28 mouse cellular contexts compared by ENCODE assay signal in the genomic region with DNA sequence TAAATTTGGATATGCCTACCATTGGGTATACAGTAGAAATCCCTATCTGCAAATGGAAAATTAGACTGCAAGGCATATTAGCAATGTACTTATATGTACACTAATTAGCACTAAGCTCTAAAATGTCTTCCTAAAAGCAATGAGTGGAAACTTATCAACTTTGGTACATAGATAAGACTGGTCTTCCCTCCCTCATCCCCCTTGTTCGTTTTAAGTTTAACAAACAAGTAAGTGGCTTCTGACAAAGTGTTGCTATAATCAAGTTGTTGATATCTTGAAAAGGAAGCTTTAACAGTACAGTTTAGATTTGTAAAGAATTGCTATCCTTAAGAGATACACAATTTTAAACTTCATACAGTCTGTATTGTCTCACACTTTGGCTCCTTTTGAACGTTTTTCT.
"Had no signal": no experiment of that assay in that cellular context is flagged by ENCODE, and none has a peak within 500 bp of the region (broad histone marks: within the 10 kb centered on the region; RNA-seq: fewer than 3 reads in every experiment).

No protein-coding gene starts in this region.

- H3K4me1 ChIP-seq: limb, embryonic 10.5 days; limb, embryonic 12.5 days; limb, embryonic 13.5 days; limb, embryonic 15.5 days; lung, embryonic 15.5 days; midbrain, embryonic 10.5 days; midbrain, embryonic 12.5 days; neural tube, embryonic 12.5 days had no signal

- H3K9me3 ChIP-seq: limb, embryonic 10.5 days; limb, embryonic 12.5 days; limb, embryonic 13.5 days; limb, embryonic 15.5 days; liver, embryonic 12.5 days; liver, embryonic 13.5 days; liver, embryonic 15.5 days; lung, embryonic 15.5 days; megakaryocyte, embryonic 14.5 days; midbrain, embryonic 10.5 days; midbrain, embryonic 12.5 days; midbrain, embryonic 13.5 days; midbrain, embryonic 15.5 days; neural tube, embryonic 12.5 days had no signal

- H3K9ac ChIP-seq: limb, embryonic 12.5 days; limb, embryonic 13.5 days; limb, embryonic 15.5 days; liver, embryonic 12.5 days; liver, embryonic 13.5 days; liver, embryonic 14.5 days; liver, embryonic 15.5 days; liver, postnatal 0 days; lung, embryonic 14.5 days; lung, embryonic 15.5 days; midbrain, embryonic 12.5 days; midbrain, embryonic 13.5 days; midbrain, embryonic 15.5 days; neural tube, embryonic 12.5 days had no signal

- H3K27me3 ChIP-seq: limb, embryonic 12.5 days; limb, embryonic 13.5 days; limb, embryonic 15.5 days; liver, embryonic 12.5 days; liver, embryonic 13.5 days; liver, embryonic 15.5 days; lung, embryonic 15.5 days; megakaryocyte, embryonic 14.5 days; midbrain, embryonic 12.5 days; midbrain, embryonic 13.5 days; midbrain, embryonic 15.5 days; neural tube, embryonic 12.5 days had no signal

- H3K4me3 ChIP-seq: limb, embryonic 10.5 days; limb, embryonic 12.5 days; limb, embryonic 13.5 days; limb, embryonic 15.5 days; liver, embryonic 12.5 days; liver, embryonic 13.5 days; liver, embryonic 15.5 days; lung, embryonic 15.5 days; megakaryocyte, embryonic 14.5 days; midbrain, embryonic 10.5 days; midbrain, embryonic 12.5 days; midbrain, embryonic 13.5 days; midbrain, embryonic 15.5 days; myocyte; neural tube, embryonic 12.5 days had no signal

- H3K27ac ChIP-seq: limb, embryonic 10.5 days; limb, embryonic 12.5 days; limb, embryonic 13.5 days; limb, embryonic 15.5 days; liver, embryonic 12.5 days; liver, embryonic 13.5 days; liver, embryonic 14.5 days; liver, embryonic 15.5 days; lung, embryonic 15.5 days; macrophage; midbrain, embryonic 10.5 days; midbrain, embryonic 12.5 days; midbrain, embryonic 13.5 days; midbrain, embryonic 15.5 days; neural tube, embryonic 12.5 days had no signal

- H3K36me3 ChIP-seq: limb, embryonic 10.5 days; limb, embryonic 12.5 days; limb, embryonic 13.5 days; limb, embryonic 15.5 days; liver, embryonic 12.5 days; liver, embryonic 13.5 days; liver, embryonic 15.5 days; lung, embryonic 15.5 days; midbrain, embryonic 10.5 days; midbrain, embryonic 12.5 days; midbrain, embryonic 13.5 days; midbrain, embryonic 15.5 days; neural tube, embryonic 12.5 days had no signal

- DNase-seq: left cerebral cortex, postnatal 4 days; liver; liver, embryonic 13.5 days; liver, postnatal 0 days; lung, adult 18-20 months; lung, adult 2 months; lung, embryonic 14.5 days; lung, postnatal 10 days; lung, postnatal 14 days; lung, postnatal 36 days; lung, postnatal 4 days; midbrain, embryonic 14.5 days had no signal
